Mouse (Mus musculus): ENCODE measurements at regions not wholly inside any gene's neighbourhood (a gene's known extent, or its start where the extent isn't known, plus 50 kb on each side); places are given as distances from the start of the nearest gene placed in this dataset.

GRCm38 (mm10) chr1:137200931-137201330 is 240.7 kb upstream of the Nr5a2 start:
- 88% methylated on average over 11 of the region's 11 CpGs for WGBS
- Histone ChIP-seq H3K9me3 (ENCODE audit: control insufficient read depth) (no peaks in the 10 kb centered on the region), H3K27ac (ENCODE audit: low read depth, low read length) (no peak overlapping the region), H3K4me2 (replicated peaks; ENCODE audit: low read depth) (no peak overlapping the region), H3K36me3 (ENCODE audit: control insufficient read depth, insufficient read depth) (no peaks in the 10 kb centered on the region), H3K27me3 (replicated peaks; ENCODE audit: control insufficient read depth, insufficient read depth, low read length) (no peaks in the 10 kb centered on the region), H3K4me1 (replicated peaks; ENCODE audit: control insufficient read depth, insufficient read depth, low read length) (no peaks in the 10 kb centered on the region), H3K4me3 (ENCODE audit: low read depth, low read length) (no peak overlapping the region), H3K9ac (ENCODE audit: low read depth, low read length) (no peak overlapping the region)
- TF ChIP-seq CTCF (IDR thresholded peaks at IDR 0.05; ENCODE audit: low read depth) = no peak
- ATAC-seq = no peak

DNA sequence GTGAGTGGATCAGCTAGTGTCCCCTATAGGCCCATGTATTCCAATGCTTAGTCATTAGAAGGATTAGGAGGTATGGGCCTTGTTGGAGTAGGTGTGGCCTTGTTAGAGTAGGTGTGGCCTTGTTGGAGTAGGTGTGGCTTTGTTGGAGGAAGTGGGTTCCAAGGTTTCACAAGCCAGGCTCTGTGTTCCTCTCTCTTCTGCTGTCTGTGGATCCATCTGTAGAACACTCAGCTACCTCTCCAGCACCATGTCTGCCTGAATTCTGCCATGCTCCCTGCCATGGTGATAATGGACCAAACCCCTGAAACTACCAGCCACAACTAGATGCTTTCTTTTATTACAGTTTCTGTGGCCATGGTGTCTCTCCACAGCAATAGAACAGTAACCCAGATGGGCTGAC is 235.7 kb upstream of the Nr5a2 start:
- no peak overlapping the region for H3K27ac ChIP-seq (ENCODE audit: low read depth, low read length)
- H3K4me3 ChIP-seq (ENCODE audit: low read depth, low read length) = no peak overlapping the region
- no peaks in the 10 kb centered on the region for H3K36me3 ChIP-seq (ENCODE audit: control insufficient read depth, insufficient read depth)
- no peaks in the 10 kb centered on the region for H3K9me3 ChIP-seq (ENCODE audit: control insufficient read depth)
- no peaks in the 10 kb centered on the region for H3K27me3 ChIP-seq (replicated peaks; ENCODE audit: control insufficient read depth, insufficient read depth, low read length)
- ATAC-seq = no peak; the same call in 1 of the 2 replicates
- no peak overlapping the region for H3K9ac ChIP-seq (ENCODE audit: low read depth, low read length)
- H3K4me2 ChIP-seq (replicated peaks; ENCODE audit: low read depth) = no peak overlapping the region
- TF ChIP-seq CTCF (IDR thresholded peaks at IDR 0.05; ENCODE audit: low read depth) = no peak
- H3K4me1 ChIP-seq (replicated peaks; ENCODE audit: control insufficient read depth, insufficient read depth, low read length) = no peaks in the 10 kb centered on the region

DNA sequence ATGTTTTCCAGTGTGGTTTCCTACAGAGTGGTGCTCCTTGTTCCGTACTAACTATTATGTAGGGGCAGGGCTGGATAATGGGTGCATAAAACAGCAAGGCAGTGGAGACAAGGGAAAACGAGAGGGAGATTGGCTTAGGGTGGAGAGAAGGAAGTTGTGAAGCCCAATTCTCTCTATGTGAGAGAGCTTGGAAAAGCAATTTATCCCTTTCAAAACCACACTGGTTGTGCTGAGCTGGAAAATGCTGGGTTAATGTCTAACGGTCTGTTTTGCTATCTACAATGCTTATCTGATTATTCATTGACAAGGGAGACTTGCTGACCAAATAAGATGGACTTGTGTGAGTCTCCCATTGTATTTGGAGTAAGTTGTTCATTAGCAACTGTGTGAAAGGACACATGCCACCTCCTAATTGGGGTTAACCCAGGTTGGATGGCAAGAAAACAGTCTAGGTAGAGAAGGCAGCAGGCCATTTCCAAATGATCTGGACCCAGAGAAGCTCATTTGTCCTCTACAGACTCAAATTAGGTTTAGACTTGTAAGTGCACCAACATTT is 234.9 kb upstream of the Nr5a2 start:
- H3K27me3 ChIP-seq (replicated peaks; ENCODE audit: control insufficient read depth, insufficient read depth, low read length) = no peaks in the 10 kb centered on the region
- H3K27ac ChIP-seq (ENCODE audit: low read depth, low read length) = no peak overlapping the region
- no peak for ATAC-seq
- 67% methylated on average over 3 of the region's 3 CpGs for WGBS
- no peak overlapping the region for H3K4me3 ChIP-seq (ENCODE audit: low read depth, low read length)
- no peaks in the 10 kb centered on the region for H3K9me3 ChIP-seq (ENCODE audit: control insufficient read depth)
- no peaks in the 10 kb centered on the region for H3K4me1 ChIP-seq (replicated peaks; ENCODE audit: control insufficient read depth, insufficient read depth, low read length)
- no peaks in the 10 kb centered on the region for H3K36me3 ChIP-seq (ENCODE audit: control insufficient read depth, insufficient read depth)
- no peak overlapping the region for H3K9ac ChIP-seq (ENCODE audit: low read depth, low read length)
- TF ChIP-seq CTCF (IDR thresholded peaks at IDR 0.05; ENCODE audit: low read depth) = no peak
- H3K4me2 ChIP-seq (replicated peaks; ENCODE audit: low read depth) = no peak overlapping the region

DNA sequence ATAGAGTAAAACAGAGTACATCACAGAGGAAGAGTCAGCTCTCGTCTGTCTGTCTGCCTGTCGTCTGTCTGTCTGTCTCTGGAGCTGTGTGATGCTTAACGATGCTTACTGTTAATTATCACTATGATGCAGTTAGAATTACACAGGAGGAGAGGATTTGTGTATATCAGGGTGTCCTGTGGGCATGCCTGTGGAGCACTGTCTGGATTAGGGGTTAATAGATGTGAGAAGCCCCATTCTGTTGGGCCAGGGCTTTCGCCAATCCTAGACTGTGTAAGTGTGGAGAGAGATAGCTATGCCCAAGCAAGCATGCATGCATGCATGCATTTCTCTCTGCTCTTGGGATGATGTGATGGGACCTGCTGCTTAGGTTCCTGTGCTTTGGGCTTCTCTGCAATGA is 218.0 kb upstream of the Nr5a2 start:
- Histone ChIP-seq H3K36me3 (ENCODE audit: control insufficient read depth, insufficient read depth) (no peaks in the 10 kb centered on the region), H3K27ac (ENCODE audit: low read depth, low read length) (no peak overlapping the region)
- ATAC-seq = no peak

DNA sequence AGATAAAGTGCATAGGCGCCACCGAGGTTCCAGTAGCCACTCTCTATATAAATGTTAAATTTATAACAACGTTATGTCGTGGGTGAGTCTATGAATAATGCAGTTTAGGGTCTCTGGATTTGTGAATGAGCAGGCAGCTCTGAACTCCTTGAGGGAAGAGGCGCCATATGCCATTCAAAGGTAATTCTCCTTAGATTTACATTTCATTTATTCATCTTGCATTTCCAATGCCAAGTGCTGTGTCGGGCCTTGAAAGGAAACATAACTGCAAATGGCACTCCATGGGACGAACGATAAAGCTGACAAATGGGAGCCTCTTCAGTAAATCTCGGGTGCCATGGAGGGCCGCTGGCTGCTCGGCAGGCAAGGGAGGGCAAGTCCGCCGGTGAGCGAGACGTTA is 216.4 kb upstream of the Nr5a2 start:
- no peaks in the 10 kb centered on the region for H3K9me3 ChIP-seq (ENCODE audit: control insufficient read depth)
- no peak for TF ChIP-seq CTCF (IDR thresholded peaks at IDR 0.05; ENCODE audit: low read depth)
- ATAC-seq = no peak
- no peak overlapping the region for H3K9ac ChIP-seq (ENCODE audit: low read depth, low read length)
- H3K4me2 ChIP-seq (replicated peaks; ENCODE audit: low read depth) = no peak overlapping the region
- 87% methylated on average over 15 of the region's 15 CpGs for WGBS
- H3K27me3 ChIP-seq (replicated peaks; ENCODE audit: control insufficient read depth, insufficient read depth, low read length) = no peaks in the 10 kb centered on the region
- H3K36me3 ChIP-seq (ENCODE audit: control insufficient read depth, insufficient read depth) = no peaks in the 10 kb centered on the region
- no peak overlapping the region for H3K4me3 ChIP-seq (ENCODE audit: low read depth, low read length)
- no peak overlapping the region for H3K27ac ChIP-seq (ENCODE audit: low read depth, low read length)
- H3K4me1 ChIP-seq (replicated peaks; ENCODE audit: control insufficient read depth, insufficient read depth, low read length) = no peaks in the 10 kb centered on the region

More for the DNA sequence above, 218.0 kb upstream of the Nr5a2 start:
- 87% methylated on average over 4 of the region's 4 CpGs for WGBS
- no peaks in the 10 kb centered on the region for H3K27me3 ChIP-seq (replicated peaks; ENCODE audit: control insufficient read depth, insufficient read depth, low read length)
- no peak overlapping the region for H3K9ac ChIP-seq (ENCODE audit: low read depth, low read length)
- H3K9me3 ChIP-seq (ENCODE audit: control insufficient read depth) = no peaks in the 10 kb centered on the region
- H3K4me3 ChIP-seq (ENCODE audit: low read depth, low read length) = no peak overlapping the region
- H3K4me2 ChIP-seq (replicated peaks; ENCODE audit: low read depth) = no peak overlapping the region
- no peaks in the 10 kb centered on the region for H3K4me1 ChIP-seq (replicated peaks; ENCODE audit: control insufficient read depth, insufficient read depth, low read length)
- TF ChIP-seq CTCF (IDR thresholded peaks at IDR 0.05; ENCODE audit: low read depth) = no peak

DNA sequence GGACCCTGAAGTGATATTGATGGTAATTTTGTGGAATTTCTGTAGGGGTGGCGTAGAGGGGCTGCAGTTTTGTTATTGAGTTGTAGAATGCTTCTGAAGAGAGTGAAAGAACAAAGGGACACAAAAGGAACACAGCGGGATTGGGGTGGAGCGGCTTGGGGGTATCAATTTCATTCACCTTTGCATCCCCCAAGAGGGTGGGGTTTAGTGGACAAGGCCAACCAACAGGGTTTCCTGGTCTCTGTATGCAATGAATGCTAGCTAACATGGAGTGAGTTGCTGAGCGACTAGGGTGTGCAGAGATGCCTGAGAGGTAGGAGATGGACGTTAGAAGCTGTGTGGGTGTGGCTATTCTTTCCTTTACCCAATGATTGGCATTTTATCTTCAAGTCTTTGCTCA is 213.8 kb upstream of the Nr5a2 start:
- Histone ChIP-seq H3K4me1 (replicated peaks; ENCODE audit: control insufficient read depth, insufficient read depth, low read length) (no peaks in the 10 kb centered on the region), H3K9ac (ENCODE audit: low read depth, low read length) (no peak overlapping the region), H3K27ac (ENCODE audit: low read depth, low read length) (no peak overlapping the region), H3K27me3 (replicated peaks; ENCODE audit: control insufficient read depth, insufficient read depth, low read length) (no peaks in the 10 kb centered on the region), H3K36me3 (ENCODE audit: control insufficient read depth, insufficient read depth) (no peaks in the 10 kb centered on the region), H3K4me2 (replicated peaks; ENCODE audit: low read depth) (no peak overlapping the region), H3K9me3 (ENCODE audit: control insufficient read depth) (no peaks in the 10 kb centered on the region), H3K4me3 (ENCODE audit: low read depth, low read length) (no peak overlapping the region)
- TF ChIP-seq CTCF (IDR thresholded peaks at IDR 0.05; ENCODE audit: low read depth) = no peak
- ATAC-seq = no peak
- 68% methylated on average over 5 of the region's 5 CpGs for WGBS

- TF ChIP-seq CTCF (IDR thresholded peaks at IDR 0.05; ENCODE audit: low read depth) = no peak
These were observed 211.9 kb upstream of the Nr5a2 start for GRCm38 (mm10) chr1:137172128-137172527.

More at GRCm38 (mm10) chr1:137172128-137172527, 211.9 kb upstream of the Nr5a2 start:
- Histone ChIP-seq H3K27ac (ENCODE audit: low read depth, low read length) (no peak overlapping the region), H3K4me3 (ENCODE audit: low read depth, low read length) (no peak overlapping the region), H3K4me2 (replicated peaks; ENCODE audit: low read depth) (no peak overlapping the region), H3K27me3 (replicated peaks; ENCODE audit: control insufficient read depth, insufficient read depth, low read length) (no peaks in the 10 kb centered on the region), H3K36me3 (ENCODE audit: control insufficient read depth, insufficient read depth) (no peaks in the 10 kb centered on the region), H3K9ac (ENCODE audit: low read depth, low read length) (no peak overlapping the region), H3K9me3 (ENCODE audit: control insufficient read depth) (no peaks in the 10 kb centered on the region), H3K4me1 (replicated peaks; ENCODE audit: control insufficient read depth, insufficient read depth, low read length) (no peaks in the 10 kb centered on the region)
- no peak for ATAC-seq
- WGBS = 66% methylated on average over 6 of the region's 6 CpGs
